Mouse (Mus musculus) kidney, postnatal 25 days (tissue): ENCODE data around the gene Cstf2t.

Experiments
- DNase-seq, 2 experiments: peaks; one replicate each; pipeline ENCODE4 v3.0.0; 2021; ENCODE audit warnings: mixed read lengths in 2 of 2

Gene Cstf2t

GRCm38 (mm10) chr19:31082662-31083429 is at the start of gene Cstf2t:
TSS of gene Cstf2t (plus strand) at chr19:31082837.
- DNase-seq, result peak; percentile 100

DNA sequence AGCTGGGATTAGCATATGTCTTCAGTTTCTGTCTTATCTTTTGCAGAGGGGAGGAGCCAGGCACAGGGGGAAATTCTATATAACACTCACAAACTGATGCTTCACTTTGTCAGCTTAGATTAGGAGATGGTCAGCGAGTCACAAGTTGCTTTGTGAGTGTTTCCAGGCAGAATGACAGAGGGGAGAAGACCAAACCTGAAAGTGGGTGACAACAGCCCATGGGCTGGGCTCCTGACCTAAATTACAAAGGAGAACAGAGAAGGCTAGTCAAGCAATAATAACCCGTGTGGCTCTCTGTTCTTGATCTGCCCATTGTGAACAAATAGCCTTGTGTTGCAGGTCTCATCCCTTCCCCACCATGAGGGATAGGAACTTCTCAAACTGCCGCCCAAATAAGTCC is 43.7 kb upstream of the Cstf2t start:
- DNase-seq, result no peak

GRCm38 (mm10) chr19:31040948-31041847 is 41.4 kb upstream of the Cstf2t start:
- DNase-seq, result no peak

DNA sequence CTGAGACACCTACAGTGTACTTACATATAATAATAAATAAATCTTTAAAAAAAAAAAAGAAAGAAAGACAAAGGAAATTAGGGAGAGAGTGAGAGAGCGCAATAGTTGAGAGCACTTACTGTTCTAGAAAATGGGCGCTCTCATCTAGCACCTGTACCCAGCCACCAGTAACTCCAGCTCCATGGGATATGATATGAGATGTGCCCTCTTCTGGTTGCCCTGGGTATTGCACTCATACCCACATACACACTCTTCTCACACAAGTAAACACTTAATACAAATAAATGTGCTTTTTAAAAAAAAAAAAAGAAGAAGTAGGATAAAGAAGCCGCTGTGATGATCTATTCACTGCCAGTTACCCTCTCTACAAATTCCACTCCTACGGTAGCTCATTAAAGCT is 36.0 kb upstream of the Cstf2t start:
- peak in 1 of 2 experiments; percentile 38 for DNase-seq

DNA sequence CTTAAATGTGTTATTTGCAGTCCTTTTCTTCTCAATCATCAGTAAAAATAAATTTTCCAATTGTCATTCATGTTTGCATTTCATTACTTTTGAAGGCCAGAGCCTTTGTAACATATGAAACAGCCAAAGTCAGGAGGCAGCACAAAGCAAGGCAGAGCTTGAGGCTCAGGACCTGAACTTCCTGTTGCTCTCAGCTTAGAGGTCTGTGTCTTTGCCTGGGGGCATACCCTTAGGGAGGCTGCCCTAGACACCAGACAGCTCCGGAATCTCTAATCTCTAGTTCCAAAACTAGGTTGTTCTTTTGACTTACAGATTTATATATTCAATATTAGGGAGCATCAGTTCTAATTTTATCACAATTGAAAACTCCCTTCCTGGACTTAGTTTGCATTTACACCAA is 17.9 kb upstream of the Cstf2t start:
- no peak for DNase-seq

GRCm38 (mm10) chr19:31065206-31065781 is 17.3 kb upstream of the Cstf2t start:
- DNase-seq, result no peak

- DNase-seq, result no peak
These were observed 8.5 kb upstream of the Cstf2t start for GRCm38 (mm10) chr19:31073959-31074716.

GRCm38 (mm10) chr19:31074717-31075063 is 7.9 kb upstream of the Cstf2t start:
- no peak for DNase-seq

- no peak for DNase-seq
These were observed 6.5 kb upstream of the Cstf2t start for GRCm38 (mm10) chr19:31076106-31076505.

GRCm38 (mm10) chr19:31078241-31078640 is 4.4 kb upstream of the Cstf2t start:
- DNase-seq, result no peak

- no peak for DNase-seq
These were observed 411 bp upstream of the Cstf2t start for GRCm38 (mm10) chr19:31082226-31082625.

- DNase-seq, result no peak
These were observed 1.1 kb downstream of the Cstf2t start for GRCm38 (mm10) chr19:31083761-31084160.

DNA sequence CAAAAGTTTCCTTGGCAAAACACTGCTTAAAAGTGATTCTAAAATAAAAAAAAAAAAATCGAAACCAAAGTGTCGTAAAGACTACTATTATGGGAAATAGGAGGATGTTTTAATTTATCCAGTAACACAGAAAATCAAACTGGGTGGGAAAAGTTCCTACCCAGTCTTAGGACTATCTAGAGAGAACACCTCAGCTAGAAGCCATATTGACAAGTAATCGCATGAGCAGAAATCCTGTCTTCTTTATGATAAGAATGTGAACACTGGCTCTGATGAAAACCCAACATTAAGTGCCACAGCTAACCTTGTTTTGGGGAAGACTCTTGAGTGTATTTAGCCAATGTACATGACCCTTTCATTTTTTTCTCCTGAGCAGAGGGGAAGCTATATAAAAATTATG is 15.2 kb downstream of the Cstf2t start:
- no peak for DNase-seq

DNA sequence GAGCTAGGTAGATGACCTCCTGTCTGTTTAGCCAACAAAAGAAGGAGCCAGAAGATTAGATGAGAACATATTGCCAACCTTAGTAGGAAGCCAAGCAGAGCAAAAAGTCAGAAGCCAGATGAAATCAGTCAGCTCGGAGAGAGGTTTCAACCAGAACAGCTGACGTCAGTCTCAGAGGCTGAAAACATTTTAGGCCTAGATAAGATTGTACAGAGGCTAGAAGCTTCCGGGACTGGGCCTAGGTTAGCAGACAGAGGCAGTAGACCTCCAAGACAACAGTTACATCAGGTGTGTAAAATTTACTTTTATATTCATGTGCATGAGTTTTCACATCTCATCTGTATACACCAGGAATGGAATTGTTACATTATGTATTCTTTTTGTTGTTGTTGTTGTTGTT is 16.7 kb downstream of the Cstf2t start:
- no peak for DNase-seq

GRCm38 (mm10) chr19:31104764-31105163 is 22.1 kb downstream of the Cstf2t start:
- no peak for DNase-seq

- no peak for DNase-seq
These were observed 23.4 kb downstream of the Cstf2t start for GRCm38 (mm10) chr19:31106036-31106435.

DNA sequence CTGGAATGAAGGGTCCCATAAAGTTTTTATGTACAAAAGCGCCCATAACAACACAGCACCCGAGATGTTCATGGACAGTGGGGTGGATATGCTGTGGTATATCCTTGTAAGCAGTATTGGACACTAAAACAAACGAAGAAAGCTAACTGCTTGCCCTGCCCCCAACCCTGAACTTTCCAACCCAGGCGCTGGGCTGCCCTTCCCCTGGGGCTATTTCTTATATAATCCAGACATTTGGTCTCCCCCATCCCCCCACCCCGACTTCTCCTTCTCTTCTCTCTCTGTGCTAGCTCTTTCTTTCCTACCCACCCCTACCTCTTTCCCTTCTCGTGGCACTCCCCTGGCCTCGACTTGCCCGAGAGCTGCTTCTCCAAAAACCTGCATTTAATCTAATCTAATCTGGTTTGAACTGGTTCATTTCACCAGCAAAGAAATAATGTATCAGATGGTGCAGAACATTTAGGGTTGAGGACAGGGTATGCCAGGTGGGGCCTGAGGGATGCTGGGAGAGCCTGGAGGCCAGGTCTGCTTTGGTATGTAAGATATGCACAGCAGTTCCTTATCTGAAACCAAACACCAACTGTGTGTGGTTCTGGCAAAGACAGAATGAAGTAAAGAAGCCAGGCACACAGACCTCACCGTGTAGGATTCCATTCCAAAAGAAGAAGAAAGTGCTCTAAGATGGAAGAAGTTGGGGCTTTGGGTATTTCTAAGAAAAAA is 24.4 kb downstream of the Cstf2t start:
- DNase-seq, result no peak

- peak; percentile 33 to 47 for DNase-seq
These were observed 32.1 kb downstream of the Cstf2t start for GRCm38 (mm10) chr19:31114690-31115089.

DNA sequence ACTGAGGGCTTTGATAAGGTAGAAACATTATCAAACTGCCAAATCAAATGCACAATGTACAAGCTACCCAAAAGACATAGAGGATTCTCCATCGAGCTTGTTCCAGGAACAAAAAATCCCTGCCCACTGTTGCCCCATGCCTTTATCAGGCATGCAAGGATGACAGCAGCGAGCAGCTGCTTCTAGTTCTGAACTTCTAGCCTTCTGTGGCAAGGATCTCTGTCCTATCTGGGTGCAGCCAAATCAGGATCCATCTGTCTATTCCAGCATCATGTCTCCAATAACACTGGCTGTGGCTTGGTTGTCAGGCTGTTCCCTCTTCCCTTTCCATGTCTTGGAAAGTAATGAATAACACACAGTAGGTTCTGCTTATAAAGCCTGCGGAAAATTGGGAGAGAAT is 42.0 kb downstream of the Cstf2t start:
- no peak for DNase-seq

GRCm38 (mm10) chr19:31132614-31133013 is 50.0 kb downstream of the Cstf2t start:
- no peak for DNase-seq

DNA sequence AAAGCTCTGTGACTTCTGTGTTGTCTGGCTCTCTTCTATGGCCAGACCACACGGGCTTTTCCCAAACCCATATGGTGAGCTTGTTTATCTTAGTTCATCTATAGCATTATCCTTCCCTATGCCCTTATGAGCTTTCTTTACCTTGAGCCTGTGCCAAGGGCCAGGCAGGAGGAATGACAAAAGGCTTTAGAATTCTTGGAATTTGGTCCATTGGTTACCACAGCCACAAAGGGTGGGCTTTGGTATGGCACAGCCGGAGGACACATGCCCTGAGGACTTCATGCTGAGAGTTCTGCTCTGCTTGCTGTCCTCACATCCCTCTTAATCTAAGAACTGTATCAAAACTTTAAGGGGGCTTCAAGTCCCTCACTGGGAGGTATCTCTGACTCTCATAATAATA is 53.7 kb downstream of the Cstf2t start:
- DNase-seq, result no peak
